Mouse (Mus musculus): ENCODE measurements around the gene Carmil3. TPM values are rescaled to one million over a fixed set of nuclear protein-coding genes. Genes with fewer than 3 reads are reported as not detected.

The Carmil3 gene
- total and polyA plus RNA-seq, 3 experiments: 0.27 to 2.6 TPM; not detected in 1

- TF ChIP-seq MXI1 (IDR thresholded peaks at IDR 0.05; ENCODE audit: low read depth, low read length) (no peak), ZKSCAN1 (IDR thresholded peaks at IDR 0.05; ENCODE audit: low read depth, low read length) (no peak), EP300 (IDR thresholded peaks at IDR 0.05; ENCODE audit: low read depth in 1 of 2, low read length in 2 of 2) (no peak), SIN3A (IDR thresholded peaks at IDR 0.05; ENCODE audit: low read length) (no peak), POLR2AphosphoS5 (IDR thresholded peaks at IDR 0.05; ENCODE audit: borderline replicate concordance, low read depth, low read length) (no peak), MEF2A (IDR thresholded peaks at IDR 0.05; ENCODE audit: extremely low read depth, insufficient replicate concordance, low read depth, low read length, poor library complexity, severe bottlenecking) (no peak), RCOR1 (IDR thresholded peaks at IDR 0.05; ENCODE audit: low read depth, low read length) (no peak), MYC (IDR thresholded peaks at IDR 0.05; ENCODE audit: low read depth, low read length) (no peak)
- DNase-seq (ENCODE audit: low read depth, low spot score): no peak
- no peak overlapping the region for H3K9ac ChIP-seq (ENCODE audit: control insufficient read depth, low read depth, low read length, poor library complexity, severe bottlenecking)
- H3K9me3 ChIP-seq (replicated peaks; ENCODE audit: insufficient read depth, low read length): no peaks in the 10 kb centered on the region
- peaks cover 7 to 30% of the 10 kb centered on the region in 2 experiments for H3K27me3 ChIP-seq (ENCODE audit: control insufficient read depth in 1 of 2, insufficient read depth in 2 of 2, low read length in 2 of 2)
- no peaks in the 10 kb centered on the region for H3K4me1 ChIP-seq (ENCODE audit: control insufficient read depth in 1 of 2, insufficient read depth in 2 of 2, low read length in 2 of 2)
- H3K36me3 ChIP-seq (ENCODE audit: control insufficient read depth in 1 of 2, insufficient read depth in 2 of 2, low read length in 2 of 2): no peaks in the 10 kb centered on the region
- no peak overlapping the region for H3K27ac ChIP-seq (ENCODE audit: control insufficient read depth, low read depth, low read length)
- H3K79me2 ChIP-seq (ENCODE audit: control insufficient read depth, insufficient read depth, low read length, poor library complexity): no peaks in the 10 kb centered on the region
- H3K4me3 ChIP-seq (ENCODE audit: control insufficient read depth in 1 of 2, insufficient read depth in 1 of 2, low read depth in 2 of 2, low read length in 2 of 2): no peak overlapping the region
These were observed 23.5 kb downstream of the Carmil3 start for GRCm38 (mm10) chr14:55513927-55514326.

DNA sequence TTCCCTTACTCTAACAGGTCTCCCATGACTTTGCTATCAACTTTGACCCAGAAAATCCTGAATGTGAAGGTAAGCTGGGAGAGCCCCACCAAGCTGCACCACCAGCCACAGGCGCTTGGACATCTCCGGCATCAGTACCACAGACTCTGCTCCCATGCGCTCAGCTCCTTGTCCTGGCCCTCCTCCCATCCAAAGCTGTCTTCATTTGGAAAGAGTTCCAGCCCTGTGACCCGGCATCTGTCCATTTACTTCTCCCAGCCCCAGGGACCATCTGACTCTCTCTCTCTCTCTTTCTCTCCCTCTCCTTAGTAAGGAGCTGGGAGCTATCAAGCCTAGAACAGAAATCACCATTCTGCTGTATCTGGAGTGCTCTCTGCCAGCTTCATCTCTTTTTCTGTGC is 25.4 kb downstream of the Carmil3 start:
- no peaks in the 10 kb centered on the region for H3K79me2 ChIP-seq (ENCODE audit: control insufficient read depth, insufficient read depth, low read length, poor library complexity)
- H3K9ac ChIP-seq (ENCODE audit: control insufficient read depth, low read depth, low read length, poor library complexity, severe bottlenecking): no peak overlapping the region
- no peak for DNase-seq (ENCODE audit: low read depth, low spot score)
- H3K36me3 ChIP-seq (ENCODE audit: control insufficient read depth in 1 of 2, insufficient read depth in 2 of 2, low read length in 2 of 2): no peaks in the 10 kb centered on the region
- H3K9me3 ChIP-seq (replicated peaks; ENCODE audit: insufficient read depth, low read length): no peaks in the 10 kb centered on the region
- peaks cover 9 to 29% of the 10 kb centered on the region in 2 experiments for H3K27me3 ChIP-seq (ENCODE audit: control insufficient read depth in 1 of 2, insufficient read depth in 2 of 2, low read length in 2 of 2)
- no peaks in the 10 kb centered on the region for H3K4me1 ChIP-seq (ENCODE audit: control insufficient read depth in 1 of 2, insufficient read depth in 2 of 2, low read length in 2 of 2)
- H3K27ac ChIP-seq (ENCODE audit: control insufficient read depth, low read depth, low read length): no peak overlapping the region
- no peak overlapping the region for H3K4me3 ChIP-seq (ENCODE audit: control insufficient read depth in 1 of 2, insufficient read depth in 1 of 2, low read depth in 2 of 2, low read length in 2 of 2)
- TF ChIP-seq SMC3 (IDR thresholded peaks at IDR 0.05; ENCODE audit: low read depth, low read length) (no peak), RAD21 (IDR thresholded peaks at IDR 0.05; ENCODE audit: low read depth, low read length) (no peak), SIN3A (IDR thresholded peaks at IDR 0.05; ENCODE audit: low read length) (no peak), MEF2A (IDR thresholded peaks at IDR 0.05; ENCODE audit: extremely low read depth, insufficient replicate concordance, low read depth, low read length, poor library complexity, severe bottlenecking) (no peak)

DNA sequence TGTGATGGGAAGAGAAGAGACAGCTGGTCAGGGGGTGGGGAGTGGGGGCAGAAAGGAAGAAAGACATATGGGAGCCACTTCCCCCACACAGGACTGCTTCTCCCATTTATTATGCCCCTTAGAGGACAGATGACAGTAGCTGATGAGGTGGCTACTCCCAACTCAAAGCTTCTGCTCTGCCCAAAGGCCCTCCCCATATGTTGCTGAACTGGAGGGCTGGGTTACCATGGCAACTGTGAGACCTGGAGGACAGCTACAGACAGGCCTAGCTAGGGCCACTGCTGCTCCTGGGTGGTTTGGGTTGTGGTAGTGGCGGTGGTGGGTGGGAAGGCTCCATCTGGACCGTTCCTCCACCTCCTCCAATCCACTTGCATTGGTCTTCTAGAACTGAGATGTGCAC is 28.4 kb downstream of the Carmil3 start:
- no peaks in the 10 kb centered on the region for H3K79me2 ChIP-seq (ENCODE audit: control insufficient read depth, insufficient read depth, low read length, poor library complexity)
- no peaks in the 10 kb centered on the region for H3K9me3 ChIP-seq (replicated peaks; ENCODE audit: insufficient read depth, low read length)
- no peak overlapping the region for H3K4me3 ChIP-seq (ENCODE audit: control insufficient read depth in 1 of 2, insufficient read depth in 1 of 2, low read depth in 2 of 2, low read length in 2 of 2)
- H3K9ac ChIP-seq (ENCODE audit: control insufficient read depth, low read depth, low read length, poor library complexity, severe bottlenecking): no peak overlapping the region
- peaks cover 11 to 17% of the 10 kb centered on the region in 2 experiments for H3K27me3 ChIP-seq (ENCODE audit: control insufficient read depth in 1 of 2, insufficient read depth in 2 of 2, low read length in 2 of 2)
- no peak for TF ChIP-seq MEF2A (IDR thresholded peaks at IDR 0.05; ENCODE audit: extremely low read depth, insufficient replicate concordance, low read depth, low read length, poor library complexity, severe bottlenecking)
- no peak for TF ChIP-seq MAX (IDR thresholded peaks at IDR 0.05; ENCODE audit: low read length)
- TF ChIP-seq POLR2AphosphoS2 (IDR thresholded peaks at IDR 0.05; ENCODE audit: low read length): no peak
- TF ChIP-seq ZKSCAN1 (IDR thresholded peaks at IDR 0.05; ENCODE audit: low read depth, low read length): no peak
- no peak for TF ChIP-seq ZNF384 (IDR thresholded peaks at IDR 0.05; ENCODE audit: low read depth, low read length)
- H3K4me1 ChIP-seq (ENCODE audit: control insufficient read depth in 1 of 2, insufficient read depth in 2 of 2, low read length in 2 of 2): no peaks in the 10 kb centered on the region
- no peak for DNase-seq (ENCODE audit: low read depth, low spot score)
- H3K27ac ChIP-seq (ENCODE audit: control insufficient read depth, low read depth, low read length): no peak overlapping the region
- no peaks in the 10 kb centered on the region for H3K36me3 ChIP-seq (ENCODE audit: control insufficient read depth in 1 of 2, insufficient read depth in 2 of 2, low read length in 2 of 2)
